Mouse (Mus musculus) v-Abl transformed pro-B cells (cell line): ENCODE data around the gene Vmn1r74.
"Not testable (repeated sequence)": the region's sequence is repeated elsewhere in the genome, so short reads cannot be mapped to it uniquely, and the experiment has no call there.

Source experiments
- in situ Hi-C, 2 experiments: fragments of 400-800 bp; cut with MboI; formaldehyde crosslinking; loops; one replicate each; pipeline ENCODE4 v1.15.1; 2025; ENCODE audit not compliant: unreplicated experiment in 2 of 2

Vmn1r74 gene

GRCm38 (mm10) chr7:11833680-11834079, at the start of gene Vmn1r74:
Vmn1r74 (plus strand) TSS chr7:11833980.
- in situ Hi-C loops, result no loop called here

- in situ Hi-C loops, result no loop called here
Measured at GRCm38 (mm10) chr7:11813751-11814150, 20.0 kb upstream of the Vmn1r74 start.

GRCm38 (mm10) chr7:11822166-11822565, 11.6 kb upstream of the Vmn1r74 start:
- in situ Hi-C loops, result no loop called here

- in situ Hi-C loops, result not testable (repeated sequence)
Measured at GRCm38 (mm10) chr7:11823246-11823645, 10.5 kb upstream of the Vmn1r74 start.

GRCm38 (mm10) chr7:11874330-11874729, 40.5 kb downstream of the Vmn1r74 start, which contains the start of gene Vmn1r75:
Vmn1r75 (plus strand) TSS chr7:11874630.
- in situ Hi-C loops, result no loop called here
